Mouse (Mus musculus) megakaryocyte, embryonic 14.5 days (primary cell): ENCODE data around the gene Klhl6.

Source experiments
- FLI1 ChIP-seq: IDR thresholded peaks from 2 replicates; pipeline ENCODE4 v1.6.1; 2012; ENCODE audit warnings: low read length, inconsistent platforms, mixed read lengths
- GATA1 ChIP-seq: IDR thresholded peaks from 3 replicates; pipeline ENCODE4 v1.6.1; 2012; ENCODE audit warnings: mixed read lengths, low read length, inconsistent platforms, borderline replicate concordance

- no peak for TF ChIP-seq GATA1
- no peak for TF ChIP-seq FLI1
Observed at GRCm38 (mm10) chr16:19973480-19973879, 9.4 kb downstream of the Klhl6 start.
